Mouse (Mus musculus) testis, adult 2 months (tissue): ENCODE data around the gene Gpr132.

Experiments
- CTCF ChIP-seq: fragments of 200-500 bp; IDR thresholded peaks from 2 replicates; pipeline ENCODE4 v1.5.1; 2012; ENCODE audit warnings: low read depth, mild to moderate bottlenecking, inconsistent platforms, low read length, moderate library complexity; ENCODE audit not compliant: control insufficient read depth, insufficient read depth, insufficient replicate concordance
- POLR2A ChIP-seq: fragments of 200-500 bp; IDR thresholded peaks from 2 replicates; pipeline ENCODE4 v1.6.1; 2012; ENCODE audit warnings: low read depth, mild to moderate bottlenecking, inconsistent platforms, low read length, moderate library complexity; ENCODE audit not compliant: control insufficient read depth

DNA sequence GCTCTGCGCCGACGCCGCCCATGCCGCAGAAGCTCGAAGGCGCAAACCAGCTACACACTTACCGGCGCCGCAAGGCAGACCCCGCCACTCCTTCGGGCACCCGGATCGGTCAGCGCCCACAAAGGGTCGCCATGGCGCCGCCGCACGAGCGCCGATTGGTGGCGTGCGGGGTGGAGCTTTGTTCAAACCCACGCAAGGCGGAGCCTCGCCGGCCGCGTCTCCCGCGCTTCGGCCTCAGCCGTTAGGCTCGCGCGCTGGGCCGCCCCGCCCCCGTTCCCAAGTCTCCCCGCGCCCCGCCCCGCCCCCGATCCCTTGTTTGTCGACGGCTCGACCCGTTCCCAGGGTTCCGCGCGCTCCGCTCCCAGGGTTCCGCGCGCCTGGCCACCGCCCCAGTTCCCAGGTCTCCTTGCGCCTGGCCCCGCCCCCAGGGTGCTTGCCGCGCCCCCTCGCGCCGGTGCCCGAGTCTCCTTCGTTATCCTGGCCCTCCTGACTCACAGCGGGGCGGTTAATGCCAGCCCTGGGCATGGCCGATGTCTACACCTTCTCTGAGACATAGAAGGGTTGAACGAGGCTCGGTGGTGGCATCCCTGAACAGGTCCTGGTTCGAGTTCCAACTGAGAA lies 38.7 kb downstream of the Gpr132 start, which contains the start of gene Cdca4:
- TF ChIP-seq POLR2A, result peak; percentile 85
- no peak for TF ChIP-seq CTCF
